Mouse (Mus musculus) gastrocnemius, adult 18-20 months (tissue): ENCODE results near the gene Antxr2. TPM values are rescaled to one million over a fixed set of nuclear protein-coding genes. Genes with fewer than 3 reads are reported as not detected.

ENCODE experiments used
- DNase-seq: peaks from one replicate; pipeline ENCODE4 v3.0.0; 2021; ENCODE audit warnings: low spot score
- long read RNA-seq, 2 experiments: library from polyadenylated mRNA; stranded (forward); transcript quantifications; one replicate each; pipeline ENCODE4 v2.0.0; 2021
- total RNA-seq, 2 experiments: library from RNA; stranded (reverse); gene quantifications; 2 replicates each; pipeline ENCODE4 v1.2.3; 2021

Antxr2 gene
- 1 to 10 TPM; 8.3 to 10.0 TPM for total RNA-seq
- long read RNA-seq, experiment 1, full-length matches to known transcripts, result 23 of 24 reads
- long read RNA-seq, experiment 1, partial matches to known transcripts, result 1 of 24 reads
- long read RNA-seq, experiment 1, other reads (novel, unspliced or antisense), result 0 of 24 reads
- long read RNA-seq, experiment 2, full-length matches to known transcripts, result 7 of 11 reads
- long read RNA-seq, experiment 2, partial matches to known transcripts, result 2 of 11 reads
- long read RNA-seq, experiment 2, other reads (novel, unspliced or antisense), result 2 of 11 reads

DNA sequence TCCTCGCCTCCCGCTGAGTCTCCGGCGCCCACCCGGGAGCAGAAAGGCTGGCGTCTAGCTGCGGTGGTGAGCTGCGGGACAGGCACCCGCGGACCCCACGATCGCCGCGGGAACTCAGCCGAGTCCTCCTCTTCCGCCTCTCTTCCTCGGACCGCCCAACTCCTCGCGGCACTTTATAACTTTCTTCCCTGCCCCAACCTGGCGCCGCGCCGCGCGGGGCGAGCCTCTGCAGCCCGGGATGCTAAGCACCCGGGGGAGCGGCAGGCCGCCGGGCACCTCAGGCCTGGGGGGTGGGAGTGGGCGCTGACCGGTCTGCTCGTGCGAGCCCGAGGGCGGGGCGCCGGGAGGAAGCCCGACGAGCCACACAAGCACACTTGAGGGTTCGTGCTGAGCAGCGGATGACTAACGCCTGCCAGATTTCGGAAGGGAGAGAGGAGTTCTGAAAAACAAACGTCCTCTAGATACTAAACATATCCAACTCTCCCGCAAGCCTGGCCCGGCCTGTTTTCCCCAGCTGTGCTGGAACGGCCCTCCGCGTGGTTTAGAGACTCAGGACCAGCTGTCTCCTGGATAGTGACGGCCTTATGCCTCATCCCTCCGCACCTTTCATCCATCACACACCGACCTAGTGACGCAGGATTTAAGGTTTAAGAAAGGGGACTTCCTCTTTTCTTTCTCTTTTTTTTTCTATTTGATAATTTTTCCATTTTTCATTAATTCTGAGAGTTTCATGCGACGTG, at the start of gene Antxr2:
Gene Antxr2 (minus strand): TSS at position 142 of the 740 bp plus-strand sequence.
- peak; percentile 69 for DNase-seq

- peak; percentile 17 for DNase-seq
Measured at GRCm38 (mm10) chr5:98076612-98077011, 45.8 kb upstream of the Antxr2 start.

DNA sequence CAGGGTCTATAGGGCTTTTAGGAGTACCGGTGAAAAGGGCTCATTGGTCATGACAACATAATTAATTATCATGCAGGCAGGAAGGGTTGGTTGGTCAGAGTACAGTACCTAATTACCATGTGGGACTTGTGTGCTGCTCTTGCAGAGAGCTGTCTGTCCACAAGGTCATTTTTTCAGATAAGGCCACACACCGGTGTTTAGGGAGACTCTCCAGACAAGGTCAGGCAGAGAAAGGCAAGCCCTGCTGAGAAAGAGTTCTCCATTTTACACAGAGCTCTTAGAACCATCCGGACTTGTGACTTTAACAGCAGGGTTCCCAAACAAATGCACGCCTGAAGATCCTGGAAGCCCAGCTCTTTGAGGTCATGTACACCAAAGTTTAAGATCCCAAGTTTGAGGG, 38.3 kb upstream of the Antxr2 start:
- DNase-seq, result no peak

DNA sequence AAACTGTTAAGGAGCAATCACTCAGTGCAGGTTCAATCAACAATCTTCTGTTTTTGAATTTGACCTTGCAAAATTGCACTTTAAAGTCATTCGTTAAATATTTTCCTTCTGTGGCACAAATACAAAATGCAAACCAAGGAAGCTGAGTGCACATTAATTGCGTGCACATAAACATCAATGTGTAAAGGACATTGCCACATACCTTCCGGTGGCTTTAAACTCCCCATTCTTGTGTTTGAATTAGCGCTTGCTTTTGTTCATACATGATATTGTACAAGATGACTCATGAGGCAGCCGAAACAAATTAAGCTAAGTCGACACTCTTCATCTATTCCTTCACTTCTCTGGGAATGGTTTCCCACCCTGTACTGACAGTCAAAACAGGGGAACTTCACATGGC, 24.4 kb upstream of the Antxr2 start:
- DNase-seq, result no peak

DNA sequence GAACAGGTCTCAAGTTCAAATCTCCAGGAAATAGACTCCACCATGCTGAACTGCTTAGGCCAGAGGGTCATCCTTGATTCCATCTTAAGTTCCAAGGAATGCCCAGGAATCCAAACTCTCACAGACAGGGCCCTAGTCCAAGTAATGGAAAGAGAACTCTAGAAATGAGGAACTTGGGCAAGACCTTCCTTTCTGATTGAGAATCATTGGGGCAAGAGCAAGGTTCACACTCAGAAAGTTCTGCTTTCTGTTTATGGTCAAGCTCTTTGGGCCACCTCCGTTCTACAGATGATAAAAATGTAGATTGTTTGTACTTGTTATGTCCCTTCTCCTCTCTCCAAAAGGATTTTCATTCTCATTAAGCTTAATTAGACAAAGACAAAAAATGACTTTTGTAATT, 24.0 kb upstream of the Antxr2 start:
- DNase-seq, result no peak

- no peak for DNase-seq
Measured at GRCm38 (mm10) chr5:98034928-98035327, 4.1 kb upstream of the Antxr2 start.

GRCm38 (mm10) chr5:98034207-98034606, 3.4 kb upstream of the Antxr2 start:
- DNase-seq, result peak; percentile 52

GRCm38 (mm10) chr5:98032803-98033420, 2.1 kb upstream of the Antxr2 start:
- DNase-seq, result no peak

GRCm38 (mm10) chr5:98030091-98030901, 547 bp downstream of the Antxr2 start:
- peak; percentile 54 for DNase-seq

DNA sequence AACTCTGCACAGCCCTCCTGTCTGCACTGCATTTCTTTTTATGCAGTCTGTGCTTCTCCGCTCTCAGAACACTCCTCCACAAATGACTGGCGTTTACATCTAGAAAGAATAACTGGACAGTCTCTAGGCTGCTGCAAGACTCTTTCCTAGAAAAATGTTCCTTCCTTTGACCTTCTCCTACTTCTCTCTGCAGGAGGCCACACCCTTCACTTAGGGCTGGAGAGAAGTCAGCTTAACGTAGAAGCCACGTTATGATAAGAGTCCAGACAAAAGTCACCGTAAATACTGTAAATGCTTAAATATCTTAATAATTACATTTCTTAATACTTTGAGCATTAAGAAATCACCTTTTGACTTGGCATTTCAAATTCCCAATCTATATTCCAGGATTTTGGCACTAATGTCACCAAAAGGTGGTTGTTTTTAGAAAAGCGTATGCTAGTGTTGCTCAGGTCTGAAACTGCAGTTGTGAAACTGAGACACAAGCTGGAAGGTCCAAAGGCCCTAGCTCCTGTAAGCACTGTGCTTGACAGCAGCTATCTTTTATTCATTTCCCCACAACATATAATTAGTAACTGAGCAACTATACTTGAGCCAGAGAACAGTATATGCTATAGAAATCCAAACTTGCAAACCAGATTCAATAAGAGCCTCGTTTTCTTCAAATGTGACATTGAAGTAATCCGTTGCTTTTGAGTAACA, 3.0 kb downstream of the Antxr2 start:
- no peak for DNase-seq

GRCm38 (mm10) chr5:98025921-98026320, 4.9 kb downstream of the Antxr2 start:
- no peak for DNase-seq

GRCm38 (mm10) chr5:98024545-98024944, 6.3 kb downstream of the Antxr2 start:
- no peak for DNase-seq

GRCm38 (mm10) chr5:98021518-98021917, 9.3 kb downstream of the Antxr2 start:
- no peak for DNase-seq

GRCm38 (mm10) chr5:98020658-98021057, 10.2 kb downstream of the Antxr2 start:
- DNase-seq, result no peak

DNA sequence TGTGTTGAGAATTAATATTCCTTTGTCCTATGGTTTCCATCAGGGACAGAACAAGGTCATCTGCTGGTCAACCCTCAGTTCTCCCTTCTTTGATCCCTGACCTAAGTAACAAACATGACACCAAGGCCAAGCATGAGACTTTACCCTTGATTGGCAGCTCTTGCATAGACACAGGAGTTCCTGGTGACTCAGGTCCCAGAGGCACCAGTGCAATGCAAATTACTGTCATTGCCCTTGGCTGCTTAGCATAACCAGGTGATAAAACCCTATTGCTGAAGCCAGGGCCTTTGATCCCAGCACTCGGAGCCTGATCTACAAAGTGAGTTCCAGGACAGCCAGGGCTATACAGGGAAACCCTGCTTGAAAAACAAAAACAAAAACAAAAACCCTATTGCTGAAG, 11.4 kb downstream of the Antxr2 start:
- DNase-seq, result no peak

GRCm38 (mm10) chr5:98018162-98018561, 12.7 kb downstream of the Antxr2 start:
- DNase-seq, result no peak

GRCm38 (mm10) chr5:98016247-98017203, 14.3 kb downstream of the Antxr2 start:
- DNase-seq, result peak; percentile 37

GRCm38 (mm10) chr5:98005751-98006150, 25.1 kb downstream of the Antxr2 start:
- DNase-seq, result peak; percentile 30

GRCm38 (mm10) chr5:97999261-97999824, 31.5 kb downstream of the Antxr2 start:
- no peak for DNase-seq
